Mouse (Mus musculus) gastrocnemius, adult 2 months (tissue): ENCODE measurements at regions not wholly inside any gene's neighbourhood (a gene's known extent, or its start where the extent isn't known, plus 50 kb on each side); places are given as distances from the start of the nearest gene placed in this dataset.

Source experiments
- DNase-seq: peaks from one replicate; pipeline ENCODE4 v3.0.0; 2022
- H3K27ac ChIP-seq: fragments of 200-600 bp; 2 replicates; pipeline ENCODE4 v1.8.1; 2022; ENCODE audit warnings: mild to moderate bottlenecking
- H3K4me3 ChIP-seq: fragments of 200-600 bp; 2 replicates; pipeline ENCODE4 v1.8.1; 2022; ENCODE audit warnings: mild to moderate bottlenecking, moderate library complexity
- CTCF ChIP-seq: fragments of 200-600 bp; IDR thresholded peaks from 2 replicates; pipeline ENCODE4 v1.8.1; 2022; ENCODE audit warnings: antibody characterized with exemption, mild to moderate bottlenecking, moderate library complexity
- intact Hi-C: fragments of 180-260 bp; cut with DNase I; formaldehyde crosslinking; loops from one replicate; pipeline ENCODE4 v1.15.1; 2025

- no peak for DNase-seq
- no peak overlapping the region for H3K4me3 ChIP-seq
- H3K27ac ChIP-seq, result no peak overlapping the region
- intact Hi-C loops, result no loop called here
- TF ChIP-seq CTCF, result no peak
These were observed 514.0 kb downstream of the Fam19a5 start for GRCm38 (mm10) chr15:88058071-88058470.

- intact Hi-C loops, result no loop called here
- H3K4me3 ChIP-seq, result no peak overlapping the region
- no peak overlapping the region for H3K27ac ChIP-seq
- no peak for DNase-seq
- TF ChIP-seq CTCF, result no peak
These were observed 516.8 kb downstream of the Fam19a5 start for GRCm38 (mm10) chr15:88060935-88061334.

GRCm38 (mm10) chr15:88063041-88063440, 518.9 kb downstream of the Fam19a5 start:
- no peak for DNase-seq
- intact Hi-C loops, result no loop called here
- no peak overlapping the region for H3K27ac ChIP-seq
- TF ChIP-seq CTCF, result no peak
- H3K4me3 ChIP-seq, result no peak overlapping the region

GRCm38 (mm10) chr15:88068476-88068875, 524.4 kb downstream of the Fam19a5 start:
- H3K27ac ChIP-seq, result no peak overlapping the region
- intact Hi-C loops, result no loop called here
- H3K4me3 ChIP-seq, result no peak overlapping the region
- no peak for DNase-seq
- no peak for TF ChIP-seq CTCF

- no peak for TF ChIP-seq CTCF
- intact Hi-C loops, result no loop called here
These were observed 527.4 kb upstream of the Zdhhc25 start for GRCm38 (mm10) chr15:88072676-88073075.

GRCm38 (mm10) chr15:88083911-88084310, 516.2 kb upstream of the Zdhhc25 start:
- no peak overlapping the region for H3K4me3 ChIP-seq
- intact Hi-C loops, result no loop called here
- no peak for DNase-seq
- H3K27ac ChIP-seq, result no peak overlapping the region
- TF ChIP-seq CTCF, result no peak

More at GRCm38 (mm10) chr15:88072676-88073075, 527.4 kb upstream of the Zdhhc25 start:
- Histone ChIP-seq H3K27ac (no peak overlapping the region), H3K4me3 (no peak overlapping the region)
- no peak for DNase-seq

- TF ChIP-seq CTCF, result no peak
- H3K4me3 ChIP-seq, result no peak overlapping the region
- H3K27ac ChIP-seq, result no peak overlapping the region
- intact Hi-C loops, result no loop called here
- DNase-seq, result no peak
These were observed 514.5 kb upstream of the Zdhhc25 start for GRCm38 (mm10) chr15:88085631-88086030.

GRCm38 (mm10) chr15:88089486-88089885, 510.6 kb upstream of the Zdhhc25 start:
- no peak overlapping the region for H3K4me3 ChIP-seq
- DNase-seq, result no peak
- intact Hi-C loops, result no loop called here
- H3K27ac ChIP-seq, result no peak overlapping the region
- no peak for TF ChIP-seq CTCF

GRCm38 (mm10) chr15:88091390-88091789, 508.7 kb upstream of the Zdhhc25 start:
- peak; percentile 33 for TF ChIP-seq CTCF
- Histone ChIP-seq H3K27ac (no peak overlapping the region), H3K4me3 (no peak overlapping the region)
- intact Hi-C loops, result no loop called here
- DNase-seq, result no peak

GRCm38 (mm10) chr15:88120376-88120775, 479.7 kb upstream of the Zdhhc25 start:
- no peak for TF ChIP-seq CTCF
- Histone ChIP-seq H3K27ac (no peak overlapping the region), H3K4me3 (no peak overlapping the region)
- intact Hi-C loops, result no loop called here
- no peak for DNase-seq

GRCm38 (mm10) chr15:88123907-88124523, 476.1 kb upstream of the Zdhhc25 start:
- no peak for TF ChIP-seq CTCF
- Histone ChIP-seq H3K4me3 (no peak overlapping the region), H3K27ac (no peak overlapping the region)
- DNase-seq, result no peak
- intact Hi-C loops, result no loop called here

GRCm38 (mm10) chr15:88146118-88146517, 454.0 kb upstream of the Zdhhc25 start:
- intact Hi-C loops, result no loop called here
- peak; percentile 46 for TF ChIP-seq CTCF
- DNase-seq, result peak; percentile 31
- Histone ChIP-seq H3K27ac (no peak overlapping the region), H3K4me3 (no peak overlapping the region)

GRCm38 (mm10) chr15:88151199-88151598, 448.9 kb upstream of the Zdhhc25 start:
- no peak overlapping the region for H3K27ac ChIP-seq
- intact Hi-C loops, result no loop called here
- H3K4me3 ChIP-seq, result no peak overlapping the region

GRCm38 (mm10) chr15:88159618-88160170, 440.4 kb upstream of the Zdhhc25 start:
- no peak overlapping the region for H3K27ac ChIP-seq
- intact Hi-C loops, result no loop called here
- no peak for TF ChIP-seq CTCF
- no peak for DNase-seq
- no peak overlapping the region for H3K4me3 ChIP-seq

More at GRCm38 (mm10) chr15:88151199-88151598, 448.9 kb upstream of the Zdhhc25 start:
- TF ChIP-seq CTCF, result no peak
- DNase-seq, result no peak
